Mouse (Mus musculus) forebrain, postnatal 0 days (tissue): ENCODE measurements around the gene Zfp618. TPM values are rescaled to one million over a fixed set of nuclear protein-coding genes. Genes with fewer than 3 reads are reported as not detected.
A peak's percentile ranks its signal among the peaks of the same experiment; 100 is the strongest.

Experiments
- ATAC-seq: fragments of 200-750 bp; cut with Nextera tagmentation; 2 replicates; pipeline ENCODE4 v1.8.0; 2017; ENCODE audit warnings: mild to moderate bottlenecking, moderate library complexity
- DNase-seq: peaks from one replicate; pipeline ENCODE4 v3.0.0-alpha.2; 2015
- H3K27ac ChIP-seq: fragments of 300-500 bp; sonication (generic); 2 replicates; pipeline ENCODE4 v1.5.1; 2014; ENCODE audit warnings: low read depth, mild to moderate bottlenecking, antibody characterized with exemption, low read length, moderate library complexity, mixed read lengths
- H3K27me3 ChIP-seq: fragments of 300-500 bp; sonication (generic); 2 replicates; pipeline ENCODE4 v1.6.1; 2014; ENCODE audit warnings: mild to moderate bottlenecking, low read length, mixed read lengths; ENCODE audit not compliant: insufficient read depth
- H3K36me3 ChIP-seq: fragments of 300-500 bp; sonication (generic); 2 replicates; pipeline ENCODE4 v1.6.1; 2014; ENCODE audit warnings: mild to moderate bottlenecking, moderate library complexity; ENCODE audit not compliant: insufficient read depth
- H3K4me1 ChIP-seq: fragments of 300-500 bp; sonication (generic); 2 replicates; pipeline ENCODE4 v1.6.1; 2014; ENCODE audit warnings: antibody characterized with exemption; ENCODE audit not compliant: insufficient read depth
- H3K4me2 ChIP-seq: fragments of 300-500 bp; sonication (generic); 2 replicates; pipeline ENCODE4 v1.6.1; 2014; ENCODE audit warnings: low read depth, mild to moderate bottlenecking, moderate library complexity
- H3K4me3 ChIP-seq: fragments of 300-500 bp; sonication (generic); 2 replicates; pipeline ENCODE4 v1.5.1; 2014; ENCODE audit warnings: low read depth, low read length, mixed read lengths
- H3K9ac ChIP-seq: fragments of 300-500 bp; sonication (generic); 2 replicates; pipeline ENCODE4 v1.6.1; 2014; ENCODE audit warnings: mild to moderate bottlenecking
- H3K9me3 ChIP-seq: fragments of 300-500 bp; sonication (generic); 2 replicates; pipeline ENCODE4 v1.6.1; 2016; ENCODE audit warnings: low read length
- CTCF ChIP-seq: sonication (generic); IDR thresholded peaks from 2 replicates; pipeline ENCODE4 v1.5.1; 2016; ENCODE audit warnings: antibody characterized with exemption, control low read depth, low read depth
- WGBS: fragments of 180-500 bp; shearing (Covaris S2); extraction: QIAGEN DNeasy Blood & Tissue Kit; methylation state at CpG from one replicate; pipeline ENCODE4 v1.1.7; 2014; 5-methylcytosine and 5-hydroxymethylcytosine counted together
- polyA plus RNA-seq: library from polyadenylated mRNA; unstranded; fragments of >200 nt; fragmentation: Nextera tagmentation; extraction: Ambion mirVana; gene quantifications from 2 replicates; pipeline ENCODE4 v1.2.1, GENCODE M21; 2015
- total RNA-seq: library from RNA; depleted of rRNA; stranded (reverse); fragments of >200 nt; gene quantifications from 2 replicates; pipeline ENCODE4 v1.2.3, GENCODE M21; 2014; rRNA removed

Gene Zfp618
- 13.8 and 21.9 TPM in 2 replicates for total RNA-seq
- 5.5 and 11.1 TPM in 2 replicates for polyA plus RNA-seq

GRCm38 (mm10) chr4:62965497-62966302, at the start of gene Zfp618:
Gene Zfp618 (plus strand): TSS chr4:62965573.
- peak; percentile 77 for ATAC-seq
- WGBS, result under 1% methylated on average over 61 of the region's 86 CpGs
- H3K4me3 ChIP-seq, result peak within 1 kb of the TSS; percentile 93

GRCm38 (mm10) chr4:62917056-62917455, 48.3 kb upstream of the Zfp618 start:
- H3K4me3 ChIP-seq, result no peak overlapping the region
- H3K36me3 ChIP-seq, result no peaks in the 10 kb centered on the region
- 83% methylated on average over 8 of the region's 8 CpGs for WGBS
- no peaks in the 10 kb centered on the region for H3K4me1 ChIP-seq
- ATAC-seq (no peak), DNase-seq (no peak)
- no peak overlapping the region for H3K27ac ChIP-seq
- no peaks in the 10 kb centered on the region for H3K27me3 ChIP-seq
- no peaks in the 10 kb centered on the region for H3K9me3 ChIP-seq
- no peak overlapping the region for H3K9ac ChIP-seq
- no peak overlapping the region for H3K4me2 ChIP-seq
- no peak for TF ChIP-seq CTCF

More at GRCm38 (mm10) chr4:62965497-62966302, at the start of gene Zfp618:
- peak within 1 kb of the TSS; percentile 72 for H3K27ac ChIP-seq
- peak; percentile 3; the same call in 1 of the 2 replicates for TF ChIP-seq CTCF
- no peaks in the 10 kb centered on the region for H3K4me1 ChIP-seq
- H3K9ac ChIP-seq, result peak within 1 kb of the TSS; percentile 90
- no peaks in the 10 kb centered on the region for H3K9me3 ChIP-seq
- no peaks in the 10 kb centered on the region for H3K36me3 ChIP-seq
- no peaks in the 10 kb centered on the region for H3K27me3 ChIP-seq
- peak; percentile 54 for DNase-seq
- peak within 1 kb of the TSS; percentile 71 for H3K4me2 ChIP-seq

- ATAC-seq (no peak), DNase-seq (no peak)
- Histone ChIP-seq H3K9me3 (no peaks in the 10 kb centered on the region), H3K9ac (no peak overlapping the region), H3K27ac (no peak overlapping the region), H3K4me2 (no peak overlapping the region), H3K36me3 (no peaks in the 10 kb centered on the region), H3K4me1 (no peaks in the 10 kb centered on the region), H3K27me3 (no peaks in the 10 kb centered on the region), H3K4me3 (no peak overlapping the region)
- 89% methylated on average over 4 of the region's 4 CpGs for WGBS
- TF ChIP-seq CTCF, result no peak
These were observed 31.6 kb upstream of the Zfp618 start for GRCm38 (mm10) chr4:62933798-62934197.

GRCm38 (mm10) chr4:62935589-62936218, 29.7 kb upstream of the Zfp618 start:
- Histone ChIP-seq H3K9me3 (no peaks in the 10 kb centered on the region), H3K27ac (no peak overlapping the region), H3K36me3 (no peaks in the 10 kb centered on the region), H3K4me3 (no peak overlapping the region), H3K27me3 (no peaks in the 10 kb centered on the region), H3K9ac (no peak overlapping the region), H3K4me2 (no peak overlapping the region), H3K4me1 (no peaks in the 10 kb centered on the region)
- 68% methylated on average over 11 of the region's 11 CpGs for WGBS
- no peak for DNase-seq
- no peak for TF ChIP-seq CTCF
- no peak for ATAC-seq

GRCm38 (mm10) chr4:62941961-62942892, 23.1 kb upstream of the Zfp618 start:
- DNase-seq (peak; percentile 87), ATAC-seq (peak; percentile 95)
- Histone ChIP-seq H3K27me3 (no peaks in the 10 kb centered on the region), H3K4me2 (peak overlapping the region; percentile 13; the same call in 1 of the 2 replicates), H3K27ac (no peak overlapping the region), H3K9ac (no peak overlapping the region), H3K9me3 (no peaks in the 10 kb centered on the region), H3K36me3 (no peaks in the 10 kb centered on the region), H3K4me3 (no peak overlapping the region), H3K4me1 (no peaks in the 10 kb centered on the region)
- 34% methylated on average over 14 of the region's 14 CpGs for WGBS
- peak; percentile 24; the same call in 1 of the 2 replicates for TF ChIP-seq CTCF

- Histone ChIP-seq H3K9ac (no peak overlapping the region), H3K27me3 (no peaks in the 10 kb centered on the region), H3K36me3 (no peaks in the 10 kb centered on the region), H3K27ac (no peak overlapping the region), H3K9me3 (no peaks in the 10 kb centered on the region), H3K4me3 (no peak overlapping the region), H3K4me2 (no peak overlapping the region), H3K4me1 (no peaks in the 10 kb centered on the region)
- DNase-seq, result no peak
- ATAC-seq, result no peak
- 69% methylated on average over 4 of the region's 4 CpGs for WGBS
- peak; percentile 50 for TF ChIP-seq CTCF
These were observed 21.0 kb upstream of the Zfp618 start for GRCm38 (mm10) chr4:62944326-62944879.
